Mouse (Mus musculus) heart, adult 9 months (tissue): ENCODE data around the gene Btbd10.
A peak's percentile ranks its signal among the peaks of the same experiment; 100 is the strongest.

Experiments used
- DNase-seq, 2 experiments: peaks; one replicate each; pipeline ENCODE4 v3.0.0; 2022; ENCODE audit warnings: low spot score in 2 of 2

Btbd10 gene

GRCm38 (mm10) chr7:113295077-113295890 is 73.9 kb downstream of the Btbd10 start:
- DNase-seq = no peak

- DNase-seq = no peak
Observed at GRCm38 (mm10) chr7:113294598-113294997, 74.6 kb downstream of the Btbd10 start.

GRCm38 (mm10) chr7:113292193-113292592 is 77.0 kb downstream of the Btbd10 start:
- DNase-seq = no peak

- DNase-seq = no peak
Observed at GRCm38 (mm10) chr7:113291741-113292140, 77.5 kb downstream of the Btbd10 start.

- no peak for DNase-seq
Observed at GRCm38 (mm10) chr7:113289211-113289610, 80.0 kb downstream of the Btbd10 start.

GRCm38 (mm10) chr7:113285405-113285804 is 83.8 kb downstream of the Btbd10 start:
- DNase-seq = no peak

- DNase-seq = no peak
Observed at GRCm38 (mm10) chr7:113279246-113279645, 89.9 kb downstream of the Btbd10 start.

GRCm38 (mm10) chr7:113278493-113278892 is 90.7 kb downstream of the Btbd10 start:
- no peak for DNase-seq

- no peak for DNase-seq
Observed at GRCm38 (mm10) chr7:113277245-113277644, 91.9 kb downstream of the Btbd10 start.

GRCm38 (mm10) chr7:113272338-113272997 is 96.7 kb downstream of the Btbd10 start:
- DNase-seq = no peak

GRCm38 (mm10) chr7:113270991-113271390 is 98.2 kb downstream of the Btbd10 start:
- DNase-seq = no peak

- DNase-seq = no peak
Observed at GRCm38 (mm10) chr7:113270551-113270950, 98.6 kb downstream of the Btbd10 start.

- no peak for DNase-seq
Observed at GRCm38 (mm10) chr7:113269921-113270320, 99.3 kb downstream of the Btbd10 start.

GRCm38 (mm10) chr7:113269081-113269480 is 100.1 kb downstream of the Btbd10 start:
- DNase-seq = no peak

- peak in 1 of 2 experiments; percentile 49 for DNase-seq
Observed at GRCm38 (mm10) chr7:113268287-113268686, 100.9 kb downstream of the Btbd10 start.
